Mouse (Mus musculus) lung, postnatal 0 days (tissue): ENCODE measurements around the gene Nrxn3.

Experiments used
- CTCF ChIP-seq: IDR thresholded peaks from 2 replicates; pipeline ENCODE4 v1.5.1; 2016; ENCODE audit warnings: antibody characterized with exemption, mild to moderate bottlenecking
- EP300 ChIP-seq: IDR thresholded peaks from 2 replicates; pipeline ENCODE4 v1.6.1; 2016; ENCODE audit warnings: antibody characterized with exemption, mild to moderate bottlenecking, control low read depth

- TF ChIP-seq CTCF = no peak
- no peak for TF ChIP-seq EP300
Observed at GRCm38 (mm10) chr12:88868288-88868687, 145.6 kb downstream of the Nrxn3 start.
